Mouse (Mus musculus) right cerebral cortex, postnatal 14 days (tissue): Measurements from ENCODE around the gene Junb.

Source experiments
- DNase-seq: peaks from one replicate; pipeline ENCODE4 v3.0.0; 2022

Gene Junb

GRCm38 (mm10) chr8:84987388-84987787 lies 8.9 kb upstream of the Junb start:
- no peak for DNase-seq

- no peak for DNase-seq
These were observed 7.9 kb upstream of the Junb start for GRCm38 (mm10) chr8:84986379-84986945.

DNA sequence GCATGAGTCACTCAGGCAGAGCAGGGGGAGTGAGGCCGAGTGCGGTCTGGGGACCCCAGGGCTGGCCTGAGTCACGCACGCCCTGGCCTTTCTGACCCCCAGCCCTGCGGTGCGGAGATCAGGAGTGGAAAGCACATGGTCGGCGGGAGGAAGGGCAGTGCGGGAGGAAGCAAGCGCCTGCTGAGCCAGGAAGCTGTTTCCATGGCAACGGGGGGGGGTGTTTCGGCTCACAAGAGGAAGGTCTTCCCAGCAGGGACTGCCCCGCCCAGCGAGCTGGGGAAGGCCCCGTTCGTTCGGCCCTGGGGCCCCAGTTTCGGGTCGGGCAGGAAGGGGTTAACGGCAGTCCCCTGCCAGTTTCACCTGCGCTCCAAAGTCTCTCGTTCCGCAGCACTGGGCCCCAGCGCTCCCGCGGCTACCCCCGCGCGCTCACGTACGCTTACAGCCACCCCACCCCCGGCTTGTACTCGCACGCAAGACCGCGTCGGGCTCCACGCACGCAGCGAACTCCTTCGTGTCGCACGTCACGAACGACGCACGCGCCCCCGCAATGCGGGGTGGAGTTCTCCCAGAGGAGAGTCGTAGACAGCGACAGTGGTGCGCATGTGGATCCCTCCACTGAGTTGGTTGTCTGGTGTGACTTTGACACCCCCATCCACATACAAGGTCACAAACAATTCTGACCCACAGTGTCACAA lies 7.3 kb upstream of the Junb start:
- DNase-seq = peak; percentile 93

GRCm38 (mm10) chr8:84985049-84985683 lies 6.6 kb upstream of the Junb start:
- no peak for DNase-seq

- no peak for DNase-seq
These were observed 6.0 kb upstream of the Junb start for GRCm38 (mm10) chr8:84984294-84985048.

GRCm38 (mm10) chr8:84982499-84983011 lies 4.0 kb upstream of the Junb start:
- no peak for DNase-seq

- no peak for DNase-seq
These were observed 3.4 kb upstream of the Junb start for GRCm38 (mm10) chr8:84981644-84982498.

DNA sequence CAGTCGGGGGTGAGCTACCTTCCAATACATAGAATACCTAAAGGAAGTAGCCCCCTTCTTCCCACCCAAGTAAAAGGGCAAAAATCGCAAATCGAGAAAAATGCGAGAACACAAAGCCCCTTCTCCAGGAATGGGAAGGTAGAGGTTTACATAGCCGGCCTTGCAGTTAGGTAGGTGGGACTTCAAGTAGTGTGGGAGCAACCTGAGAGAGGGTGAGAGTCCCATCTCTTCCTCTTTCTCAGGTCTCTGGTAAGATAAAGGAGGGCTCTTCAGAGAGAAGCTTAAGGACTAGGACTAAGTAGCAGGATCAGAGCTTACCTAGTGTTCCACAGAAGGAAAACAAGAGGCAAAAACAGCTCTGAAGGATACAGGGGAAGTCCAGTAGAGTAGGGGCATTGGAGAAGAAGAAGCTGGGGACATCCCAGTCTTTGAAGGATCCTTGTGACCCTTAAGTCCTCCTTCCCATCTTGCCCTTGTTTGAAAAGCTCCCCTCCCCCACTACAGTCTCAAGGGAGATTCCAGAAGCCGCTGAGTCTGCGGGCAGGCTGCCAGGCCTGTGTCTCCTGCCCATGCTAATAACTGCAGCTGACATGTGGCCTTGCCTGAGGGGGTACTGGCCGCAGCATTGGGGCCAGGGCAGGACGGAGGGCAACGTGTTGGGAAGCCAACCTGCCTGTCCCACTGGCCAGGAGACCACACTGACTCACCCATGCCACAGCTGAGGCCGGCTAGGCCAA lies 2.3 kb upstream of the Junb start:
- peak; percentile 76 for DNase-seq

DNA sequence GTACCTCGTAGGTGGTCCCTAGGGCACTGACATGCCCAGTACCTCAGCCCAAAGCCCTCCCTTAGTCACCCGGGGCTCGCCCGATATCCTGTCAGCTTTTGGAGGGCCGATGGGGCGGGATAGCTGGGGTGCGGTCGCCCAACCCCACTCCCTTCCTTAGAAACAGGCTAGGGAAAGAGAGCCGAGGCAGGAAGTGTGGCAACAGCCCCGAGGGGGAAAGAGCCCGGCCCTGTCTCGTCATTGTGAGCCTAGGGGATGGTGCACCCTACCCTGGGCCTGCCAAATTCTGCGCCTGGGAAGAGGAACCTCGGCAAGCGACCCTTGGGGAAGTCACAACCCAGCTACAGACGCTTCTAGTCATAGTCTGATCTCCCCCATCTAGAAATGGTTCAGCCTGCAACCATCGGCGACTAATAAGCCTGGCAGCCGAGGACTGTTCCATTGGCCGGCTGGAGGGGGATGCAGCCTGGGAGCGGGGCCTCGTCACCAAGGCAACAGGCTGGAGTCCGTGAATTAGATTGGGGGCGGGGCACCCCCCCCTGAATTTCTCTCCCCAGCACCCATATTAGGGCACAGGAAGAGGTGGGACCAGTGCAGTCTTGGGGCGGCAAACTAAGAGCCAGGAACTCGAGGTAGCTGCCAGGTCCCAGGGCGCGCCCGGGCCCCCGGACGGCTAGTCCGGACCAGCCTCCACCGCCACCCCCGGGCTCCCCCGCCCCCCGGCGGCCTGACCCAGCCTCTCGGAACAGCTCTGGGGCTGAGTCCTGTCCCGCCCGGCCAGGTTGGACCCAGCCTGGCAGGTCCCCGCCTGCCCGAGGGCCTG lies 1.3 kb upstream of the Junb start:
- DNase-seq = peak; percentile 91

GRCm38 (mm10) chr8:84977435-84978247 lies 877 bp downstream of the Junb start:
- DNase-seq = peak; percentile 70

DNA sequence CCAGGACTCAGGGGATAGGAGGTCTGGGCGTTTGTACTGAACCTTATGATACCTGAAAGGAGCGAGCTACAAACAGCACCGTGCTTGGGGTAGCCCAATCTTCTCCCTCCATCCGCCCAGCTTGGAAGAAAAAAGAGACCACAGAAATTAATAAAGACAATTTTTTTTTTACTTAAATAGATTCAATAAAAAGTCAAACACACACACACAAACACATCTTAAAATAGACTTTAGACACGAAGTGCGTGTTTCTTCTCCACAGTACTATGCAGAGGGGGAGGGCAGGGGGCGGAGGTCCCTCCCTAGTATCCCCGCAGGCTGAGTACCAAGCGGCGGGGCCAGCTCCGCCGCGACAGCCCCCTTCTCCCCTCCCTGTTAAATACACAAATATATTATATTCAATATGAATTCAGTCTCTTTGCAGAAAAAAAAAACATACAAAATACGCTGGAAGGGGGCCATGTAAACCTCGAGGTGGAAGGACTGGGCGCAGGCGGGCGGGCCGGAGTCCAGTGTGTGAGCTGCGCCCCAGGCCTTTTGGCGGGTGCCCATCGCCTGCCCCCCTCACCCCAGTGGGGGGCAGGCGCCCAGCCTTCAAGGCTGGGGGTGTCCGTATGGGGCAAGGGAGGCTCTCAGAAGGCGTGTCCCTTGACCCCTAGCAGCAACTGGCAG lies 1.6 kb downstream of the Junb start:
- DNase-seq = no peak

DNA sequence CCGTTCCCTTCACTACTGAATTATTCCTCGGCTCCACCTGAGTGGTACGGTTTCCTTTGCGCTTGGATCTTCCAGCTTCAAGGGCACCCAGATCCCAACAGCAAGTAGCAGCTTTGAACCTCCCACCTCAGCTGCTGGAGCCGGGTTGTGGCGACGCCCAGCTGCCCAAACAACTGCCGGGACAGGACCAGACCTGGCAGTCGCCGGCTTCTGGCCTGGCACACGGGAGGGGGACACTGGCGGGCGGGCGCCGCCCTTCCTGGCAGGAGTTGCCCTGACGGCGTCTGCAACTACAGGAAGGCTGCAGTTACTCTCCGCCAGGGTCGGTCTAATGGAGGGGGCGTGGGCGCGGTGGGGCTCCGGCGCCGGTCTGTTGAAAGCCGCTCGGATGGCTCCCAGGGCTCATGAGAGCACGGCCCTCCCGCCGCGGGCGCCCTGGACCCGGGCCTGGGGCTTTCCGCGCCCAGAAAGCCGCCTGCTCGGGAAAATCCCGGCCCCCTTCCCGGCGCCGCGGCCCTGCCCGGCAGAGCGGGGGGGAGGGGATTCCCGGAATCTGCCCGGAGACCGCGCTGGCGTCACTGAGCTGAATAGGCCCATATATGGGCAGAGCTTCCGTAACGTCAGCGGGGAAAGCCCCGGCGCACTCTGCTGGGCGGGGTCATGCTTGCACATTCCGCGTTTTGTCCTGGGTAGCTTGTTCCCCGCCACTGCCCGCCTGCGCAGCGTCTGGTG lies 2.3 kb downstream of the Junb start:
- peak; percentile 96 for DNase-seq

GRCm38 (mm10) chr8:84975434-84975833 lies 3.1 kb downstream of the Junb start:
- DNase-seq = peak; percentile 65

- DNase-seq = no peak
These were observed 3.9 kb downstream of the Junb start for GRCm38 (mm10) chr8:84974543-84975142.

DNA sequence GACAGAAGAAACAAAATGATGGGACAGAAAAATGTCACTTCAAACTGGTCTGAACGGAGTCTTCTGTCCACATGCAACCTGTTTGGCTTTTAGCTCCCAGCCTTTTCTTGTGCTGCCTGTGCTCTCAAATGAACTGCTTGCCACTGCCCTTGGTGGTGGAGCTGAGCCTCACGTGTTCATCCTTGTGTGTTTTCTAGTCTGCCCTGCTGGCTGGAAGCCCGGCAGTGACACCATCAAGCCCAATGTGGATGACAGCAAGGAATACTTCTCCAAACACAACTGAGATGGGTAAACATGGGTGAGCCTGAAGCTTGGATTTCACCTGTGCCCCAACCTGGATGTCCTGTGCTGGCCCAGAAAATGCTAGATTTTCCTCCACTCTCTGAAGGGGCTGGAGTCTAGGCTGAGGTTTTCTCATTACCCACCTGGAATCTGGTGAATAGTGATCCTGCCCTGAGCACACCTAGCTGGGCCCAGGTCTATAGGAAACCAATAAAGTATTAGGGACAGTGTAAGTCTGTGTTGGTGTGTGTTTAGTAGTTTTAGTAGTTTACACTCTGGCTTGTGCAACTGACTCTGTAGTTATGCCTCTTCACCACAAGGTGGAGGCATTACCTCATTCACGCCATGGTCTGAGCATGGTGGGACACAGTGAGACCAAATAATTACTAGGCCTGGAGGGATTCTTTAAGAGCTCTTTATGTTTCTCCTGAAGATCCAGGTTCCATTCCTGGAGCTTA lies 4.5 kb downstream of the Junb start:
- DNase-seq = no peak

GRCm38 (mm10) chr8:84973079-84973478 lies 5.4 kb downstream of the Junb start:
- no peak for DNase-seq

- no peak for DNase-seq
These were observed 7.6 kb downstream of the Junb start for GRCm38 (mm10) chr8:84970913-84971312.
